Mouse (Mus musculus): ENCODE measurements at regions not wholly inside any gene's neighbourhood (a gene's known extent, or its start where the extent isn't known, plus 50 kb on each side); places are given as distances from the start of the nearest gene placed in this dataset.
A peak's percentile ranks its signal among the peaks of the same experiment; 100 is the strongest.

GRCm38 (mm10) chr3:102386091-102386490 lies 83.6 kb upstream of the Ngf start:
- DNase-seq, result peak in 1 of 2 experiments; percentile 33

- DNase-seq, result peak in 1 of 2 experiments; percentile 12
These were observed 85.1 kb upstream of the Ngf start for GRCm38 (mm10) chr3:102384596-102384995.

DNA sequence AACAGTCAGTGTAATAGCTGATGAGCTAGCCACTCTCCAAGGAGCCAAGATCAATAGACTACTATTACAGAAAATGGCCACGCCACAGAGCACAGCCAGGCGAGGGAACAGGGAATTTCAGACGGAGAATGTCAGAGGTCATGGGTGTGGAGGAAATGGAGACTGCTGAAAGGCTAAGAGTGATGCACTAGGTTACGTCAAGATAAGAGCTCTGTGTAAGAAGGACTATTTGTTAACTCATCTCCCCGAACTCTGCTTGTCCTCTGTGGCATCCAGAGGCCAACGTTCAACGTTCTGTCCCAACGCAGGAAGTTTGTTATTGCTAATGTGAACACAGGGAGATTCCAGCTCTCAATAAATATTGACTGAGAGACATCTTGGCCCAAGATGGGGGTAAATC lies 86.0 kb upstream of the Ngf start:
- peak; percentile 42 to 64 for DNase-seq

GRCm38 (mm10) chr3:102381683-102382082 lies 88.0 kb upstream of the Ngf start:
- no peak for DNase-seq

DNA sequence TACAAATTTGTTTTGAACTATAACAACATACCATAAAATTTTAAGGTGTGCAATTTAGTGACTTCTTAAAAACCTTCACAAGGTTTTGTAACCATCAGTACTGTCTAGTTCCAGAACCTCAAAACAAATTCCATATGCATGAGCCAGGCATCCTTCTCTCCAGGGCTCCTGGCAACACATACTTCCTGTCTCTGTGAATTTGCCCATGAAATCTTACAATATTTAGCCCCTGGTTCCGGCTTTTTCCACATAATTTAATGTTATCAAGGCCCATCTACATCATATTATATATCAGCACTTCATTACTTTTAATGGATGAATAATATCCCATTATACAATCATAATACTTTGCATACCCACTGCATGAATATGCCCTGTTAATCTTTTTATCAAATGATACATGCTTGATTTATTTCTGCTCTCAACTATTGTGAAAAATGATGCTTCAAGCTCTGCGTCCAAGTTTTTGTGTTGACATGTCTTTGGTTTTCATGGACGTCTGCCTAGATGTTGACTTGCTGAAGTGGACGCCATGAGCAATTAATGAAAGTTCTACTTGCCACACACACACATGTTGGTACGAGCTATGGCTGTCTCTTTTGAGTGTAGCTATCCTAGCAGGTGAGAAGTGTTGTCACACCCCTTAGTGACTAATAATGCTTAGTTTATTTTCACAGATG lies 95.2 kb upstream of the Ngf start:
- no peak for DNase-seq

DNA sequence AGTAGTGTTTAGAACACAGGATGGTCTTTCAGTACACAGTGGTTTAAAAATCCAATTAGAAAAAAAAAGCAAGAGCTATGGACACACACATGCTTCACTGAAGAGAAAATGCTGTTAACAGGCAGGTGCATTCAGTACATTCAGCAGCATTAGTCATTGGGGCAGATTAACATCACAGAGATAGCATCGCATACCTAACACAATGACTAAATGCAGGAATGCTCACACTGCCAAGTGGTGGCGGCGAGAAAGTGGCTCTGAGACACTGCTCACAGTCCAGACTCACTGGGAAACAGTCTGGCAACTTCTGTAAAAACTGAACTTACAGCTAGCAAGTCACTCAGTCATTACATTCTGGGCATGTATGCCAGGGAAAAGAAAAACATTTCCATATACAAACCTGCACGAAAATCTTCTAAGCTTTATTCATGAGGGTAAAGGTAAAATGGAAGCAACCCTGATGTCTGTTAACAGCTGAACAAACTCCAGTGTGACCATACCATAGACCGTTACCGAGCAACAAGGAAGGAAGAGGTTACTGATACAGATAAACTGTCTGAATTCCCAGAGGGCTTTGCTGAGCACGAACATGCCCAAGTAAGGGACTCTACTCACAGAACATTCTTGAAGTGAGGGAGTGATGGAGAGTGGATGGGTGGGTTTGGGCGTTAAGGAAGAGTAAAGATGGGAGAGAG lies 97.4 kb upstream of the Ngf start:
- DNase-seq, result no peak

DNA sequence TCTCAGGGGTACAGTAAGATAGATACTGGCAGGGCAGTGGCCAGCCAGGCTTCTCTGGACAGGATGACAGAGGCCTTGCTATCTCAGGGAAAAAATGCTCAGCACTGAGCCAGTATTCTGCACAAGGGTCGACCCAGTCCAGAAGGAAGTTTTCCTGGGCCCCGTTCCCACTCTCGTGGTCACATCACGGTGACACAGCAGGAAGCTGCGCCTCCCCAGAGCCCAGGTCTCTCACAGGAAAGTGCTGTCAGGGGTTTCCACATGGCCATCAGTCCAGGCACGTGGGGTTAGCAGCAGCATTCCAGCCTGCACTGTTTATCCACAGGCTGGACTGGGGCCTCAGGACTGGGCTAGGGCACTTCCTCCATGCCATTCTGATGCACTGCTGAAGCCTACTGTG lies 103.5 kb upstream of the Ngf start:
- peak; percentile 72 to 91 for DNase-seq

DNA sequence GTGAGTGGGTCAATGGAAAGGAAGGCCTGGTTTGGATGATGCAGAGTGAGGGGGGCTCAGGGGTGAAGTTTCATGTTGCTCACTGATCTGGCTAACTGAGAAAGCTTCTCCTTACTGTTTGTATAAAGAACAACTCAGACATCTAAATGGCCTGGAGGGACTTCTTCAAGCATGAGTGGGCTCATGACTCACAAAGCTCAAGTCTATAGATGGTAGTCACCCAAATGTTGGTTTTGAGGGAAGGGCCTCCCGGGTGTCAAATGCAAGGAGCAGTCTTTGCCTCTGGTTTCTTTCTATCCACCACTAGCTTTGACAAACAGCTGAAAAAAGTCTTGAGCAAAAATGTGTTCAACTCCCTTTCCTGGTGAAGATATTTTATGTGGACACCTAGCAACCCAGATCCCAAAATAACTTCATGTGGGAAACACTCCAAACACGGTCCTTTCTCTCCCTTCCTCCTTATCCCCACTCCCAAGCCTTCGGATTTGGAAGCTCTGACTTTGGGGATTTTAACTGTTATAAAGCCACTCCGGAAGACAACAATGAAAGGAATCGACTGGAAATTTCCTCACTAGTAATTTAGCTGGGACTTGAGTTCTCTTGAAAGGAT lies 105.3 kb upstream of the Ngf start:
- DNase-seq, result peak in 1 of 2 experiments; percentile 18

DNA sequence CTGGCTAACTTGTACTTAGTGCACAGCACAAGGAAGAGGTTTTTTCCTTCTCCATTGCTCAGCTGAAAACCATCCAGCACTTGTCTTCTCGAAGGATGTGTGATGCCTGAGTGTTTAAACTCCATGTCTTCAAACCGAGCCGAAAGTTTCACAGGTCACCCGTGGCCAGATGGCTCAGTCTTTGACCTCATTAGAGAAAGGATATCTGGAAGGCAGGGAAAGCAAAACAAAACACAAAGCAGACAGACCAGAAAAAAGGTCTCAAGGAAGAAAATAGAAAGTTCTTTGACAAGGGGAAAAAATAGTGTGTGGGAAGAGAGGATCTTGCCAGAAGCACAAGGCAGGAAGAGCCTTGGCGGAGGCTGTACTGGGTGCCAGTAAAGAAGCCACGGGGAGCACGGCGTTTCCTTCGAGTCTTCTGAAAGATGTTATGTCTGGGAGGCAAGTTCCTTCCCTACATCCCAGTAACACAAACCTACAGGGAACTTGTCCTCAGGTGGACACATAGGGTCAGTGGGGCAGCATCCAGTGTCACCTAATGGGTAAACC lies 108.9 kb upstream of the Ngf start:
- DNase-seq, result peak; percentile 35 to 62

DNA sequence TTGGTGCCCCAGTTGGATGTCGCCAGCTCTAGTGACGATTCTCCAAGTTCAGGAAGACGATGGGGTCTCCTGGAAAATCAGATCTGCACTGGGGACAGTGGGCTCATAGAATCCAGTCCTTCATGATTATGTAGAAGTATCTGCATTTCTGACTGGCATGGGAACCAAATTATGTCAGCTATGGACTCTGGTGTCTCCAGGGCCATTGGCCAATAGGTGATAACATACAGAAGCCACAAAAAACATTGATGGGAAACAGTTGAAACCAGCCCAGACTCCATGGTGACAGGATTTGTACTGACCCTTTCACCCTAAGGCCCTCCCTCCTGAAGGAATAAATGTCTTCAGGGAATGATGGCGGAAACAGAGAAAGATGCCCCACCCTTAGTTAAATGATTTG lies 110.9 kb upstream of the Ngf start:
- peak; percentile 41 to 54 for DNase-seq

DNA sequence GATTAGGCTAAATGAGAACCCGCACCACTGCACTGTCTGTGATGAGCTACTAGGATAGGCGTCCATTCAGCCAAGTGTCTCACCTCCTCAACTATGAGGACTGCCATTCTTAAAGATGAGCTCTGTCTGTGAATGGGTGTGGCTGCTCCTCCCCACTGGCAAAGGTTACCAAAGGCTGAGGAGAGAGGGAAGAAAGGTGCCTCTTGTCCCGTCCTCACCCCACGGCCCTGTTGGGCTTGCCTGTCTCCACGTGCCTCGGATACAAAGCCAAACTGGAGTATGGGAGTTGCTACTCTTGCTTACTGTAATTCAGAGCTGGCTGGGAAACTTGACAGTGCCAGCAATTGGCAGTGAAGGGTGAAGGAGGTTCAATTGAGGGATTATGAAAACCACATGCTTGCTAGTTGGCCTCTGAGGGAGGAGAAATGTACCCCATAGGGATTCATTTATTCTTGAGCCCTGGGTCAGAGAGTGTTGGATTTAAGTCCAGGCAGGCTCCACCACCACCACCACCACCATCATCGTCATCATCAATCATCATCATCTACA lies 112.6 kb upstream of the Ngf start:
- no peak for DNase-seq

DNA sequence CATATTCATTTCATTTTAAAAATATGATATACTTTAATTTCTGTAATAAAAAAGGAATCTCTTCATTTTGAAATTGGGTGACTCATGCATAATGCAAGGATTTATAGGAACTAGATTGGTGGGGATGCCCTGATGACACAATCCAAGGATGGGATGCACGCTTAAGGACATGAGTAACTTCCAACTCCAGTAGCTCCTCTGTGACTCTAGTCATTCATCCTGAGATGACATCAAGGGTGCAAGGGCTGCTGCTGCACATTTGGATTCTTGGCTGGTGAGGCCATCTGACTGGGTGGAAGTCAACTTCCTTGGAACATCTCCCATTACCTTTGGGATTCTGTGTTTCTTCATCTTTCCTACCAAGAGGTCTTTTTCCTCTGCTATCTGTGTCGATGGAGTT lies 114.4 kb upstream of the Ngf start:
- no peak for DNase-seq

GRCm38 (mm10) chr3:102354771-102355170 lies 114.9 kb upstream of the Ngf start:
- no peak for DNase-seq

DNA sequence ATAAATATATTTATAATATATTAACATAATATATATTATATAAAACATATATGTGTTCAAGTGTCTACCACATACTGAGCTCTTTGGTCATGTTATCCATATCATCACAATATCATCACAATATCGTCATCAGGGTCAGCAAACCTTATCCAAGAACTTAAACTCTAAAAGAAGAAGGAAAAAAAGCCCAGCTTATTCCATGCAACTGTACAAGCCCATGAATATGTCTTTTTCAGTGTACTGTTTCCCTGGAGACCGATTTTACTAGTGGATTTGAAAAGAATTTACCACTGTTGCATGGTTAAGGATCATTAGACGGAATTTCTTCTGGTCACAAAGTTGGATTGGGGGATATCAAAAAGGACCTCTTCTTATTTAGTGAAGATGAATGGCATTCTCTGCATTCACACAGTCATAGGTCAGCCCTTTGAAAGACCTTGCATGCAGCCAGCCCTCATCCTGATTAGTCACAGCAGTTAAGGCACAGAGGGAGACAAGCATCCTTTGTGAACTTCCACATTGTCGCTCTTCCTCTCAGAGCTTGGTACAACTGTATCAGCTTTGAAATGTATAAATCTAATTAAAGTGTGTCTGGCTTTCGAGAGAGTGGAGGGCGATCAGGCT lies 116.3 kb upstream of the Ngf start:
- no peak for DNase-seq

DNA sequence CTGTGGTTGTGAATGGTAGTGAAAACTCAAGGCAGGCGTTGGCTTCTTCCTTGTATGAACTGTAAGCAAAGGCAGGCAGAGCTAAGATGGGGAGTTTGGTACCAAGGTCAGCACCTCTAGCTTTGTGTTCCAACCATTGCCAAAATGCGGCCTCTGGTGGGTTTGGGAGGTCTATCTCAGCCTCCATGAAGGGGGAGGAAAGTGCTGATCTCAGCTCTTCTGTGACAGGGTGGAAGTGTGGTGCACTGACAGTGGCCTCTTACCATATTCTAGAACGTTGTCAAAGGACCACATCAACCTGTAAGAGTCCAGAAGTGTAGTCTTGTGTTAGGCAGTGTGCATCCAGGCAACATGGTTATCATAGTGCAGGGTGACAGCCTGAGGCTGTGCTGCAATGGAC lies 123.6 kb upstream of the Ngf start:
- DNase-seq, result peak in 1 of 2 experiments; percentile 5

- peak in 1 of 2 experiments; percentile 11 for DNase-seq
These were observed 124.4 kb upstream of the Ngf start for GRCm38 (mm10) chr3:102345291-102345690.

GRCm38 (mm10) chr3:102340731-102341130 lies 129.0 kb upstream of the Ngf start:
- DNase-seq, result no peak

DNA sequence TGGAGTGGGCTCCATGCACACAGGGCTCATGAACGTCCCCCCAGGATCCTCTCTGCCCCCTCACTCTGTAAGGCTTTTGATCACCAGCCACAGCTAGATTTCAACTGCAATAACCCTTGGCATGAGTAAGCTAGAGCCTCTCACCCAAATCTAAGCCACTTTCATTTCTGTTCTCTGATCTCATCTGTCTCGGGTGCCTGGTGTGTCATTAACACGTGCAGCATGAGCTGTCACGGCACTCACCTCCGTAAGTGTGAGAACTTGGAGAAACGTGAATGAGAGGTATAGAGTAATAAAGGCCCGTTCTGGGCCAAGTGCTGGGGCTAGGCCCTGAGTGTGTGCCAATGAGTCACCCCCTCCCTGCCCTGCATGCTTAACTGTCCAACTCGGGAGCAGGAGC lies 131.8 kb upstream of the Ngf start:
- DNase-seq, result no peak

GRCm38 (mm10) chr3:102336184-102336583 lies 131.7 kb upstream of the Vangl1 start:
- DNase-seq, result no peak

DNA sequence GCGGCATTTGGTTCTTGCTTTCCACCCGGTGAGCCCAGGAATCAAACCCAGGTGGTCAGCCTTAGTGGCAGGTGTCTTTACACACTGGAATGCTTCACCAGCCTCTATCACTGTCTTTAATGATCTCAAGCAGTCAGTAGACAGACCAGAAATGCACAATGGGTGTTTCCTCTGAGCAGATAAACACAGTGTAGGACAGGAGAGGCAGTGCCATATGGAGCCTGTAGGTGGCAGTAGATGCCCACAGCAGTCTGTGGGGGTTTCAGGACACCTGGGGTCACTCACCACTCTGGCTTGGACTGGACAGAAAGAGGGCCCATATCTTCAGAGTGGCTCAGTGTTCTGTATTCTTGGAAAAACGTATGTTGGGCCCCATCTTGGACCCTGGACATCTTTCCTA lies 130.7 kb upstream of the Vangl1 start:
- peak; percentile 69 to 79 for DNase-seq

DNA sequence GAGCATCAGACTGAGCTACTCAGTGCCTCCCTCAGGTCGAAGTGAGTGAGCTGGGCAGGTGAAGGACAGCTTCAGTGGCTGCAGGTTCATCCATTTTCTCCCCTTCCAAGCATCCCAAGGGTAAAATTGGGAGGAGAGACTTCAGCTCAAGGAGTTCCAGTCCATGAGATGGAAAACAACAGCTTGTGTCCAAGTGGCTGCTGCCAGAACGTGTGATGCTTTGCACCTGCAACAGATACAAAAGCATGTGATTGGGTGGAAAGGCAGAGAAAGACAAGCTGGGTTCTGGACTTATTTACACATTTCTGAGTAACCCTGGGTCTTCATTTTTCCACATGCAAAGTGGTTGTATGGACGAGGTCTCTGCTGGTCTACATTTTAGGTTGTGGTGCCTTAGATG lies 127.7 kb upstream of the Vangl1 start:
- peak; percentile 49 to 68 for DNase-seq

DNA sequence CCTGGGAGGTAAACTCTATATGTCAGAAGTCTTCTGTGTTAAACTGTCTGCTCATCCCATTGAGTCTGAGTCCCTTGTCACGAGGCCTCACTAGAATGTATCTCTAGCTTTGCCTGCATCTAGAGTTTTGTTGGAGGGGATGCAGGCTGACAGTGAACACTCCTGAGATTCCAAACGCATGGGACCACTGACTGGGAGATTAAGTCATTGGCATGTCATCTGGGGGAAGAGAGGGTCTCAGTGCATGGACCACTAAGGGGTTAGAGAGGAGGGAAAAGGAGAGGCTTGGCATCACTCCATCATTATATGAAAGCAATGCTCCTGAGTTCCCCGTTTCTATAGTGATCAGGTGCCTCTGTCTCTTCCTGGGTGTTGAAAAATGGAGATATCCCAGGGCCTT lies 114.8 kb upstream of the Vangl1 start:
- no peak for DNase-seq

DNA sequence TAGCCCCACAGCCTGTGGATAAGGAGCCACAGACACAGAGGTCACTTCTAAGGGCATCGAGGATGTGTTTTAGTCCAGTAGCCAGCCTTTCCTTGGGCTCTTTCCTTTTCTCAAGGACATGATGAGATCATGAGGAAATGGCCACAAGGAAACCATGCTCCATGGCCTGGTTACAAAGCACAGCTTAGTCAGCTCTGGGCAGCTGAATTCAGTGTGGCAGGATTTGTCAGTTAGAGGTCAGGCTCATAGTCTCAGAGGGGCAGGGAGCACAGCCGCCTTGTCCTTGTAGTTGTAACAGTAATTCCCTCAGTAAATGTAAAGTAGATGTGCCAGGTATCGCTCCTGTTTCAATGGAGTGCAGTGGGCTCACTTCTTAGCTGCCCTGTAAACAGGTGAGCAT lies 111.7 kb upstream of the Vangl1 start:
- no peak for DNase-seq
